Mouse (Mus musculus): Measurements from ENCODE around the gene Tmub2.
A peak's percentile ranks its signal among the peaks of the same experiment; 100 is the strongest.
"Not testable (repeated sequence)": the region's sequence is repeated elsewhere in the genome, so short reads cannot be mapped to it uniquely, and the experiment has no call there.

Gene Tmub2

GRCm38 (mm10) chr11:102279595-102279994 is 5.1 kb upstream of the Tmub2 start:
- no peak for DNase-seq (ENCODE audit: low spot score)

GRCm38 (mm10) chr11:102280267-102280666 is 4.5 kb upstream of the Tmub2 start:
- DNase-seq (ENCODE audit: low spot score) = not testable (repeated sequence)

- DNase-seq (ENCODE audit: low spot score) = no peak
These were observed 809 bp upstream of the Tmub2 start for GRCm38 (mm10) chr11:102283922-102284321.

GRCm38 (mm10) chr11:102285095-102285834 is 534 bp downstream of the Tmub2 start:
- DNase-seq (ENCODE audit: low spot score) = no peak

DNA sequence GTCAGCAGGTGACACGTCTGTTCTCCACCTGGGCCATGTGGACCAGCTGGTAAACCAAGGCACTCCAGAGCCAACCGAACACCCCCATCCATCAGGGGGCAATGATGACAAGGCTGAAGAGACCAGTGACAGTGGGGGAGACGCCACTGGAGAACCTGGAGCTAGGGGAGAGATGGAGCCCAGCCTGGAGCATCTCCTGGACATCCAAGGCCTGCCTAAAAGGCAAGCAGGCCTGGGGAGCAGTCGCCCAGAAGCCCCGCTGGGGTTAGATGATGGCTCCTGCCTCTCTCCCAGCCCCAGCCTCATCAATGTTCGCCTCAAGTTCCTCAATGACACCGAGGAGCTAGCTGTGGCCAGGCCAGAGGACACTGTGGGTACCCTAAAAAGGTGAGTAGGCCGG is 2.8 kb downstream of the Tmub2 start:
- DNase-seq (ENCODE audit: low spot score) = no peak

- no peak for DNase-seq (ENCODE audit: low spot score)
These were observed 3.5 kb downstream of the Tmub2 start for GRCm38 (mm10) chr11:102288027-102288804.

DNA sequence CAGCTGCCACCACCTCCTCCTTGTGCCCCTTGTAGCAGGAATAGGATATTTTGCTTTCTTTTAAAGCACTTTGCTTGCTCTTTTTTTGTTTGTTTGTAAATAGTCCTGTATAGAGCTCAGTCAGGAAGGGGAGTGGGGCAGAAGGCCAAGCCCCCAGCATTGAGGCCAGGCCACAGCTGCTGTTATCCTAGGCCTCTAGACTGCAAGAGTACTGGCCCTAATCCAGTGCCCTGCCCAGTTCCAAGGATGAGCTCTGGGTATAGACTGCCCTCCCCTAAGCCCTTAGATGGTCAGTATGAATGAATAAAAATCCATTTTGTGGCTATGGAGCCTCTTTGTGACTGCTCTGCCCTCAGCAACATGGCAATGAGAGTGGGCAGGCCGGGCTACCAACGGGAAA is 4.2 kb downstream of the Tmub2 start:
- no peak for DNase-seq (ENCODE audit: low spot score)

DNA sequence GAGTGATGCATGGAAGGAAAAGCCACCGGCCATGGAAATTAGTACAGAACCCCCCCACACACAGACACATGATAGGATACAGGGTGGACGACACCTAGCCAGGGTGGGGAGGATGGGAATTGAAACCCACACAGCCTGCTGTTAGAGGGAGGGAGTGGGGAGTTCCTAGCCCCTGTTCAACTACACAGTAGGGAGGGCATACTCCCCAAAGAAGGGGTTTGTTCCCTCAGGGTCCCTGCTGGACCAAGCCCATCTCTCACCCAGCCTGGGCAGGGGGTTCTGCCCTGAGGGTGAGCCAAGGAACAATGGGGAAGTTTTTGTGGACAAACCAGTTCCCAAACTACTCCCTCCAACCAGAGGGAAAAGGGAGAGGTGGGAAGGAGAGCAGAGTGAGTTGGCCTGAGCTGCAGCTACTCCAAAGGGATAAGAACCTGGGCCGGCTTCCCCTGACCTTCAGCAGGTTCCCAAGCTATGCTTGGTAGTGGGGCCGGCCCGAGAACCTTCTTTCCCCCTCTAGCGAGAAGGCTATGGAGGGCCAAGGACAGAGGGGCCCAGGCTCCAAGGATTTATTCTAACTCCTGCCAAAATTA is 4.9 kb downstream of the Tmub2 start:
- no peak for DNase-seq (ENCODE audit: low spot score)

- DNase-seq (ENCODE audit: low spot score) = no peak
These were observed 5.4 kb downstream of the Tmub2 start for GRCm38 (mm10) chr11:102290141-102290540.

DNA sequence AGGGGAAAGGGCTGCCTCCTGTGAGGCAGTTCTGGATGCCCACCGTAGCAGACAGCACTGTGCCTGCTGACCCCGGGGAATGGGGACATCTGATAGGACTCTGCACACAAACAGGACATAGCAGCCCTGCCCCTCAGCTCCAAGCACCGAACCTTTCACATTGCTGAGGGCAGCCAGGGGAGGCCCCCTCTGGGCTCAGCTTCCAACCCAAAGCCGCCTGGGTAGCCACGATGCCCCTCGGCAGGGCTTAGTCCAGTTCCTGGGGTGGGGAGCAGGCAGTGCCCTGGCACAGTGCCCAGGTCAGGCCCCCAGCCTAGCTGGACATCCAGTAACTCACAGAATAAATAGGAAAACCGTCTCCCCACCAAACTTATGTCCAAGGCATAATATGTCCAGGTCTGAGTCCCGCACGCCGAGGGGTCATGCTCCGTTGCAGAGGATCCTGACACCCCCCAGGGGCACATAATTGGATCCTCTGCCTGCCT is 6.4 kb downstream of the Tmub2 start:
- no peak for DNase-seq (ENCODE audit: low spot score)

DNA sequence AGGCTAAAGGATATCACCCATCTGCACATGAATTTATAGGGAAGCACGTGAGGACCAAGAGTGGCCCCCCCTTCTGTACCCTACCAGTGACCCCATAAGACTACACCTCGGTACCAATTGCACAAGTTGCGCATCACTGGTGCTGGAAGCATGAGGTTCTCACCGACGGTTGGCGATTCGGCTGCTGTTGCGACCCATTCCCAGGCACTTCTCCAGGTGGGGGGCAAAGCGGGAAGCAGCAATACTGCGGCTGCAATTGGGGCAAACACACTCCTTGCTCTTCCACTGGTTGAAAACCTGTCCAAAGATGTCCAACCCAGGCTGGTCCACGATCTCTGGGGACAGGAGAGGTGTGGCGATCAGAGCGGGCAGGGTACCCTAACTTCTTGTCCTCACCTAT is 9.2 kb downstream of the Tmub2 start:
- no peak for DNase-seq (ENCODE audit: low spot score)

DNA sequence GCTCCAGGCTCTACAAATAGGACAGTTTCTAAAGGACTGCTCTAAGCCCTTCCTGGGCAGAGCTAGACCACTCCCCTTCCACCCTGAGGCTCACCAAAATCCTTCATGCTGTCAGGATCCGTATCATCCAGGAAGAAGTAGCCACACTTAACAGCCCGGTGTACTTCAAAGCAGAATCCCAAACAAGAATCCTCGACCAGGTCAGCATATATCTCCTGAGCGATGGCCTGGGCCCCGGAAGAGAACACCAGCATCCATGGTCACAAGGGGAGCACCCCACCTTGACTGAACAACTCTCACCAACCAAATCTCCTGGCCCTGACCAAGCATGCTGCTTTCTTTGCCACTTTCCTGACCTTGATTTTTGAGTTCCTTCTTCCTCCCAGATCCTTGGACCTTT is 9.7 kb downstream of the Tmub2 start:
- no peak for DNase-seq (ENCODE audit: low spot score)

DNA sequence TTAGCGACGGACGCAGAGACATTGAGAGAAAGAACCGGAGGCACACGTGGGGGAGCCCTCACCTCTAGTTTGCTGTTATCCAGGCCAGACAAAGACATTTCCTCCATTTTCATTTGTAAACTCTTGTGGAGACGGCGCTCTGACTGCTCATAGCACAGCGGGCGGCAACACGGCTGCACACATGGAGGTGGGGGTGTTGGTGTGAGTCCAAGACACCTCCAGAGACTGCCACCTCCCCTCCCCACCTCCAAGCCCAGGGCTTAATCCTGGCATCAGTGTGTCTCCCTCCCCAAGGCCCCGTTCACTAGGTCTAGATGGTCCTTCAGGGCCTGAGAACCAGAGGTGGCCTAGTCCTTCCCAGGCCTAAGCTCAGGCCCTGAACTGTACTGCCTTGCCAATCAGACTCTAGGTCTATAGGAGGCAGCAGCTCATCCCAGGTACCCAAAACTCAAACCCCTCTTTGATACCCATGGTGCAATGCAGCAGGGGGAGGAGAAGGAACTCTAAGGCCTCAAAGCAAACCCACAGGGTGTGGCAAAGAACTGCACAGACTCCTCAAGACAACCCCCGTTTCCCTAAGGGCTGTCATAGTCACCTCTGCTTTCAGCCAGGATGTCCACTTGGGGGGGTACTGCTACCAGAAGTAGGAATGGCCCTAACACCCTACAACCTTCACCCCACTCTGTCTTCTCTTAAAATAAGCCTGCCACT is 10.3 kb downstream of the Tmub2 start:
- no peak for DNase-seq (ENCODE audit: low spot score)

DNA sequence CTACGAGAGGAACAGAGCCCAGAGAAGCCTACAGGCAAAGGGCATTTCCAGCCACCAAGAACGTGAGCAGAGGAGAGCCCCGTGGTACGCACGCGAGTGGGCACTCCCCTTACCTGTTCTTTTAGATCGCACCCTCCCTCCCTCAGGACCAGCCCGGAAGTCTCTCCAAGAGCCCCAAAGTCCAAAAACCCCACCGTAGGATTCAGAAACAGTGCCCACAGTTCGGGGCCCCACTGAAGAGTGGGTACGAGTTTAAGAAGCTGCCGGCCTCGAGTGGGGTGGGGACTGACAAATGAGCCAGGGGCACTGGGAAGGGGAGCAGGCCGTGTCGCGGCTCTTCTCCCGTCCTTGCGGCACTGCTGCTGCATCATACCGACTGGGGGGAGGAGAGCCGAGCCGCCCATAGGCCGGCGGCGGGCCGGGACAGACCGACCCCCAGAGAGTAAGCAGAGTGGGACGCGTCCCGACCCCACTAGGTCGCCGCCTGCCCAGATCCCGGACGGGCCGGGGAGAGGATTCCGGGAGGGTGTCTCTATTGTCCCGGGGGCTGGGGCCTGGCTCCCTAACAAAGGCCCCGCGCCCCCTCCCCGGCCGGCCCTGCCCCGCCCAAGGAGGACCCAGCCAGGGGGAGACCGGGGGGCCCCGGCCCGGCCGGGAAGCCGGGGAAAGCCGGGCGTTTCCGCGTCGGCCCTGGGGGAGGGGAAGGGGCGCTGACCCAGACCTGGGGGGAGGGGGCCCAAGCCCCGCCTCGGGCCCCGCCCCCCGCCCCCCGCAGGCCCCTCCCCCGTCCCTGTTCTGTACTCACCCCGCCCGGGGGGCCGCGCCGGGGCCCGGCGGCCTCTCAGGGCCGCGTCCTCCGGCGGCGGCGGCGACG is 11.1 kb downstream of the Tmub2 start:
- DNase-seq (ENCODE audit: low spot score) = peak; percentile 49

DNA sequence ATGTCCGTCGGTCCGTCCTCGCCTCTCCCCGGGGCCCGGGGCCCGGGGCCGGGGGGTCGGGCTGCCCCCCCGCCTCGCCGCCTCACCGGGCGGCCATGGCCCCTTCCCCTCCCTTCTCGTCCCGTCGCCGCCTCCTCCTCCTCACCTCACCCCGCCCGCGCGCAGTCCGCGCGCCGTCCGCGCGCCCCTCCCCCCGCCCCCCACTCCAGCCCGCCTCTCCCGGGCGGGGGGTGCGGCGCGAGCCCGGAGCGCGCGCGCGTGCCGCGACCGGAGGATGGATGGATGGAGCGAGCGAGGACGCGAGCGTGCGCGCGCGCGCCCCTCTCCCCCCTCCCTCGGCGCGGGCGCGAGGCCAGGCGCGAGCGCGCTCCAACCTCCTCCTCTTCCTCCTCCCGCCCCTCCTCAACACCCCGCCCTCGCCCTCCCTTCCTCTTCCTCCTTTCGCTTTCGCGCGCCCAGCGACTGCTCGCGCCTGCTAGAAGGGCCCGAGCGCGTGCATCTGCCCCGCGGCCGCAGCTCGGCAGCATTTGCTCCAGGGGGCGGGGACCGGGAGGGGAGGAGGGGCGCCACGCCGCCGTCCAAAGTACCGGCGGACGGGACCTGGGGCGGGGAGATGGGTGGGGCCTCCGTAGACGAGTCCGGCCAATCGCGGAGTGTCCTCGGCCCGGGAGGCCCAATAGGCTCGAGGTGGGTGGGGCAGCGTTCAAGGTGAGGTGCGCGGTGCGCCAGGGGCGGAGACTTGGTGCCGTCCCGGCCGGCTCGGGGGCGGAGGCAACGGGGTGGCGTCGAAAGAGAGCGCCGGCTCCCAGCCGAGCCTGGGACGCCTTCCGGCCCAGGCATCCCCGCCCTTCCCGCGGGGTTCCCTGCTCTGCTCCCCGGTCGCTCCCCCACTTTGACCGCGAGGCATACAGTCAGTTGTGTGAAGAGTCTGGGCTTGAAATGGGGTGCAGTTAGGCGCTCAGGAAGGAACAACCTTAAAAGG is 12.1 kb downstream of the Tmub2 start, which contains the start of gene Atxn7l3:
Gene Atxn7l3 (minus strand): TSS at position 141 of the 982 bp plus-strand sequence.
- peak; percentile 99 for DNase-seq (ENCODE audit: low spot score)

GRCm38 (mm10) chr11:102297577-102298556 is 13.1 kb downstream of the Tmub2 start:
- peak; percentile 40 for DNase-seq (ENCODE audit: low spot score)

DNA sequence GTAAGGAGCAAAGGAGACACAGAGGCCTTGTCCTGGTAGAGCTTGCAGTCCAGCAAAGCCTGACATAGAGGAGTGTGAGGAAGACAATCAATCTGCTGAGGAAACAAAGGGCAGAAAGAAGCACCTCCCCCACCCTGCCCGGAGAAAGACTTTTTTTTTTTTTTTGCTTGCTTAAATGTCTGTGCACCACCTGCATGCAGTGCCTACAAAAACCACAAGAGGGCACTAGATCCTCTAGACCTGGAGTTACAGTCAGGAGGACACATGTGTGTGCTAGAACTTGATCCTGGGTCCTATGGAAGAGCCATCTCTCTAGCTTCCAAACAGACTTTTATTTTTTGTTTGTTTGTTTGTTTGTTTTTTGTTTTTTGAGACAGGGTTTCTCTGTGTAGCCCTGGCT is 15.1 kb downstream of the Tmub2 start:
- DNase-seq (ENCODE audit: low spot score) = peak; percentile 78

- no peak for DNase-seq (ENCODE audit: low spot score)
These were observed 19.4 kb downstream of the Tmub2 start for GRCm38 (mm10) chr11:102304141-102304540.

- DNase-seq (ENCODE audit: low spot score) = no peak
These were observed 20.6 kb downstream of the Tmub2 start for GRCm38 (mm10) chr11:102305359-102305758.
